Mouse (Mus musculus) left cerebral cortex, adult 2 months (tissue): Measurements from ENCODE around the gene Mettl1. TPM values are rescaled to one million over a fixed set of nuclear protein-coding genes. Genes with fewer than 3 reads are reported as not detected.

ENCODE experiments used
- DNase-seq, 2 experiments: peaks; one replicate each; pipeline ENCODE4 v3.0.0; 2021 to 2022; ENCODE audit warnings: low spot score in 2 of 2, mixed read lengths in 1 of 2; ENCODE audit errors: extremely low spot score in 1 of 2
- H3K27ac ChIP-seq: fragments of 200-600 bp; 2 replicates; pipeline ENCODE4 v1.8.1; 2022
- H3K4me3 ChIP-seq: fragments of 200-600 bp; 2 replicates; pipeline ENCODE4 v1.8.1; 2022
- CTCF ChIP-seq: fragments of 200-600 bp; IDR thresholded peaks from 2 replicates; pipeline ENCODE4 v1.8.1; 2022; ENCODE audit warnings: antibody characterized with exemption, mild to moderate bottlenecking, moderate library complexity
- intact Hi-C: fragments of 180-260 bp; cut with DNase I; formaldehyde crosslinking; loops from one replicate; pipeline ENCODE4 v1.15.1; 2025
- total RNA-seq, 2 experiments: library from RNA; stranded (reverse); gene quantifications; 2 replicates each; pipeline ENCODE4 v1.2.3; 2021

The Mettl1 gene
- total RNA-seq, 2 experiments from 2014 or later: 10.1 to 12.3 TPM

DNA sequence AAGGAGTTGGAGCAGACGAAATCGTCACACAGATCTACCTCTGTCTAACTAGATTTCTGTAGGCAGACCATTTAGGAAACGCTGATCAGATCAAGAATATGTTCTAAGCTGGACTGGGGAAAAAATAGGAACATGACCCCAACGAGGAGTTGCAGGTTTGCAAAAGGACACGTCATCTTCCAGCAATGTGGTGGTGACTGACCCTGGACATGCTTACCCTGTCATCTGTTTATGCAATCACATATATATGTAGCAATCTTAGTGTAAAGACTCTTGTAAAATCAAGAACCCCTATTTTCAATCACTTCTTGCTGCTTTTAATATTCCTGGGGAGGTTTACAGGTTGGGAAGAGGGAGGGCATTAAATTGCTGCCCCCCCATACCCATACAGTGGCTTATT is 21.3 kb downstream of the Mettl1 start:
- intact Hi-C loops: loop anchor here (5.0 kb wide), 1 partner anchor 560 kb away; the partner anchor contains the start of gene Lrp1
- Histone ChIP-seq H3K4me3 (no peak overlapping the region), H3K27ac (peak overlapping the region; percentile 87)
- no peak for TF ChIP-seq CTCF
- DNase-seq: no peak

- Histone ChIP-seq H3K4me3 (peak within 1 kb of the TSS; percentile 82), H3K27ac (peak within 1 kb of the TSS; percentile 89)
- intact Hi-C loops: loop anchor here (5.0 kb wide), 1 partner anchor 559 kb away; the partner anchor contains the start of gene Lrp1
- TF ChIP-seq CTCF: no peak
- peak; percentile 98 to 99 for DNase-seq
Observed at GRCm38 (mm10) chr10:127063239-127063872, 22.1 kb downstream of the Mettl1 start, which contains the start of gene Cdk4. Gene Cdk4, plus strand, starts transcription at chr10:127063534.

GRCm38 (mm10) chr10:127063913-127064870 is 23.0 kb downstream of the Mettl1 start:
- H3K4me3 ChIP-seq: peak overlapping the region; percentile 82
- TF ChIP-seq CTCF: no peak
- intact Hi-C loops: loop anchor here (5.0 kb wide), 1 partner anchor 558 kb away; the partner anchor contains the start of gene Lrp1
- peak overlapping the region; percentile 89 for H3K27ac ChIP-seq
- no peak for DNase-seq

- TF ChIP-seq CTCF: no peak
- no peak overlapping the region for H3K4me3 ChIP-seq
- intact Hi-C loops: no loop called here
- no peak overlapping the region for H3K27ac ChIP-seq
- DNase-seq: no peak
Observed at GRCm38 (mm10) chr10:127065981-127066380, 24.8 kb downstream of the Mettl1 start.

GRCm38 (mm10) chr10:127066519-127067018 is 25.4 kb downstream of the Mettl1 start:
- no peak for TF ChIP-seq CTCF
- no peak for DNase-seq
- Histone ChIP-seq H3K4me3 (no peak overlapping the region), H3K27ac (no peak overlapping the region)
- intact Hi-C loops: no loop called here

DNA sequence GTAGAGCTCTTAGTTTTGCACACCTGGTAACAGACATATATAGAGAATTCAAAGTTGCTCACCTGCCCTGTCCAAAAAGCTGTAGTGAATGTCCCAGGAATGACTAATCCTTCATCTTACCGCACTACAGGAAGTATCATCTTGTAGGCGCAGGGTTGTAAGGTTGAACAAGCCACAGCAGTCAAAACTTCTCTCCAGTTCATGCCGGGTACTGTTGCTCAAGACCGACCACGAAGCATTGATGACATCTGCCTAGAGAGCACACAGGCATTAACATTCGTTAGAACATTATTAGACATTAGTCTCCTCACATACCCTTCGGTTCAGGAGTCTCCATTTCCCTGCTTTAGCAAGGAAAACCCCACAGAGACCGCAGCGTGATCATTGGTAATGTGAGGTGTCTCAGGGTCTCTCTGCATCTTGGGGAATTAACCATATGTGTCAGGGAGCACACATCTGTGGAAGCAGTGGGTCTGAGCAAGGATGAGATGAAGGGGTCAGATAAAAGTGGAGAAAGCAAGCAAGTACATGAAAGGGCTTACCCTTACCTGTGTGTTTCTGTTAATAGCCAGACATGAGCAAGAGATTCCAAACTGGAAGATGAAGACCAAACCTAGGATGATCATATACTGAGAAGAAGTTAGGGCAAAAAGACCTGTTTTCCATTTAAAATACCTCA is 27.3 kb downstream of the Mettl1 start:
- DNase-seq: no peak
- TF ChIP-seq CTCF: no peak
- intact Hi-C loops: no loop called here
- Histone ChIP-seq H3K27ac (no peak overlapping the region), H3K4me3 (no peak overlapping the region; the same call in 1 of the 2 replicates)

DNA sequence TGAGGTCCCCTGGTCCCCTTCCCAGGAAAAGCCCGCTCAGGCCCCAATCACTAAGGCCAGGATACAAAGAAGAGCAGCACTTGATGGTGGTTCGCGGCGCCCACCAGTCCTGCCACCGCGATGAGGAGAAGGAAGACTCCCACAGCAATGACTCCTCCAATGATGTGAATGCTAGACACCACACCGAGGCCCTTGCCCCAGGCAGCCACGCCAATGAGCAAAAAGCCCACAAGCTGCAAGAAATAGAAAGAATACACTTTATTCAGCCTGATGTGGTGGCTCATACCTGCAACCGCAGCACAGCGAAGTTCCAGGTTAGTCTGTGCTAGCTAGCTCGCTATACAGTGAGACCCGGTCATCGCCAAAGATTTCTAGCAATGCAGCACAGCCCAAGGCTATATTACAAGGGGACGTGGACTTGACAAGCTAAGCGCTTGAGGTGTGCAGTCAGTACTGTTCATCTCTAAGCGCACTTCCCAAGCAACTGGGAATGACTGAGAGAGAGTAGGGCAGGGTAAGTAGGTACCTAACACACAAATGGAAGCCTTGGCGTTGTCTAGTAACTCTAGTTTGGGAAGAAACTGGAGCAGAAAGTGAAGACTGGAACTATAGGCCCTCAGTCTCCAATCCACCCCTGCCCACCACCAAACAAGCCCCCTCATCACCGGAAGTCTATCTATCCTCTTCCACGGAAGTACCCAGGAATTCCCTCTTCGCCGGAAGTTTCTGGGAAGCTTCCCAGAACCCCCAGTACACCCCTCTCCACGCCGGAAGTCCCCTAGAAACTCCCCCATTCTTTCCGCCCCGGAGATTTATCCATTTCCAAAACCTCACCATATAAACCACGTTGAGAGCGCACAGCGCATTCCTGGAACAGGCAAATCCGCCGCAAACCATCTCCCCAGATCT is 28.3 kb downstream of the Mettl1 start:
- peak overlapping the region; percentile 71 for H3K4me3 ChIP-seq
- H3K27ac ChIP-seq: peak overlapping the region; percentile 76
- no peak for TF ChIP-seq CTCF
- no peak for DNase-seq
- intact Hi-C loops: no loop called here

- peak; percentile 82 to 89 for DNase-seq
- intact Hi-C loops: no loop called here
- no peak for TF ChIP-seq CTCF
Observed at GRCm38 (mm10) chr10:127070190-127071121, 29.2 kb downstream of the Mettl1 start, which contains the start of gene Tspan31. Gene Tspan31, minus strand, starts transcription at chr10:127070264.

DNA sequence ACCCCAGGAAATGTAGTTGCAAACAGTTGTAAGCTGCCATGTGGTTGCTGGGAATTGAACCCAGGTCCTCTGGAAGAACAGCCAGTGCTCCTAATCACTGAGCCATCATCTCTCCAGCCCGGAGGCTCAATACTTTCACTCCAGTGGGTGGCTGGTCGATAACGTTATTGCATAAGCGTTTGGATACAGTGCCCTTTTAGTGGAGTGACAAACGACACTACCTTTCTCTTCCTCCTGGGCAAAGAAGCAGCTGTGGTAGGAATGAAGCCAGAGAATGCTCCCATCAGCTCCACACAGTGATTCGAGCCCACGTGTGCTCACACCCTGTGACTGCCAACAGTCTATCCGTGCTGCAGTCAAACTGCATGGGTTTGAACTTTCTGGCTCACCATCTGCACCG is 30.0 kb downstream of the Mettl1 start:
- Histone ChIP-seq H3K27ac (peak overlapping the region; percentile 90), H3K4me3 (peak overlapping the region; percentile 71)
- intact Hi-C loops: no loop called here
- no peak for TF ChIP-seq CTCF
- DNase-seq: no peak

More at GRCm38 (mm10) chr10:127070190-127071121, 29.2 kb downstream of the Mettl1 start, which contains the start of gene Tspan31:
- Histone ChIP-seq H3K27ac (peak within 1 kb of the TSS; percentile 90), H3K4me3 (peak within 1 kb of the TSS; percentile 71)
